Mouse (Mus musculus) gastrocnemius, adult 2 months (tissue): ENCODE measurements around the gene Ttc27. TPM values are rescaled to one million over a fixed set of nuclear protein-coding genes. Genes with fewer than 3 reads are reported as not detected.

Experiments used
- DNase-seq: peaks from one replicate; pipeline ENCODE4 v3.0.0; 2022
- H3K27ac ChIP-seq: fragments of 200-600 bp; 2 replicates; pipeline ENCODE4 v1.8.1; 2022; ENCODE audit warnings: mild to moderate bottlenecking
- H3K4me3 ChIP-seq: fragments of 200-600 bp; 2 replicates; pipeline ENCODE4 v1.8.1; 2022; ENCODE audit warnings: mild to moderate bottlenecking, moderate library complexity
- CTCF ChIP-seq: fragments of 200-600 bp; IDR thresholded peaks from 2 replicates; pipeline ENCODE4 v1.8.1; 2022; ENCODE audit warnings: antibody characterized with exemption, mild to moderate bottlenecking, moderate library complexity
- intact Hi-C: fragments of 180-260 bp; cut with DNase I; formaldehyde crosslinking; loops from one replicate; pipeline ENCODE4 v1.15.1; 2025
- total RNA-seq, 2 experiments: library from RNA; stranded (reverse); gene quantifications; 2 replicates each; pipeline ENCODE4 v1.2.3; 2021

The Ttc27 gene
- total RNA-seq, 2 experiments from 2014 or later, result 10.4 to 12.0 TPM

- intact Hi-C loops, result loop anchor here (10.0 kb wide), 1 partner anchor 129 kb away; the partner anchor contains the start of gene Ltbp1
- Histone ChIP-seq H3K4me3 (no peak overlapping the region), H3K27ac (no peak overlapping the region)
- TF ChIP-seq CTCF, result no peak
- DNase-seq, result no peak
These were observed 158.2 kb downstream of the Ttc27 start for GRCm38 (mm10) chr17:74875740-74876139.

- TF ChIP-seq CTCF, result no peak
- H3K4me3 ChIP-seq, result no peak overlapping the region
- no peak for DNase-seq
- no peak overlapping the region for H3K27ac ChIP-seq
- intact Hi-C loops, result loop anchor here (10.0 kb wide), 1 partner anchor 128 kb away; the partner anchor contains the start of gene Ltbp1
These were observed 159.4 kb downstream of the Ttc27 start for GRCm38 (mm10) chr17:74876954-74877353.

GRCm38 (mm10) chr17:74879768-74880167 is 162.2 kb downstream of the Ttc27 start:
- no peak for TF ChIP-seq CTCF

GRCm38 (mm10) chr17:74887039-74887438 is 169.5 kb downstream of the Ttc27 start:
- intact Hi-C loops, result no loop called here
- DNase-seq, result no peak
- Histone ChIP-seq H3K4me3 (no peak overlapping the region), H3K27ac (no peak overlapping the region)
- TF ChIP-seq CTCF, result no peak

More at GRCm38 (mm10) chr17:74879768-74880167, 162.2 kb downstream of the Ttc27 start:
- H3K27ac ChIP-seq, result no peak overlapping the region
- intact Hi-C loops, result loop anchor here (10.0 kb wide), 1 partner anchor 125 kb away; the partner anchor contains the start of gene Ltbp1
- H3K4me3 ChIP-seq, result no peak overlapping the region
- no peak for DNase-seq

GRCm38 (mm10) chr17:74888836-74889534 is 171.5 kb downstream of the Ttc27 start:
- TF ChIP-seq CTCF, result no peak
- Histone ChIP-seq H3K27ac (no peak overlapping the region), H3K4me3 (no peak overlapping the region)
- intact Hi-C loops, result no loop called here
- no peak for DNase-seq

- no peak for TF ChIP-seq CTCF
- Histone ChIP-seq H3K27ac (no peak overlapping the region), H3K4me3 (no peak overlapping the region)
- intact Hi-C loops, result no loop called here
- DNase-seq, result no peak
These were observed 172.1 kb downstream of the Ttc27 start for GRCm38 (mm10) chr17:74889535-74890117.

GRCm38 (mm10) chr17:74902453-74902852 is 184.9 kb downstream of the Ttc27 start:
- no peak for DNase-seq
- intact Hi-C loops, result no loop called here
- no peak overlapping the region for H3K4me3 ChIP-seq
- TF ChIP-seq CTCF, result no peak
- no peak overlapping the region for H3K27ac ChIP-seq

GRCm38 (mm10) chr17:74903411-74904331 is 186.1 kb downstream of the Ttc27 start:
- H3K4me3 ChIP-seq, result peak overlapping the region; percentile 7; the same call in 1 of the 2 replicates
- no peak for DNase-seq
- TF ChIP-seq CTCF, result no peak
- no peak overlapping the region for H3K27ac ChIP-seq
- intact Hi-C loops, result no loop called here

GRCm38 (mm10) chr17:74904332-74904687 is 186.8 kb downstream of the Ttc27 start:
- no peak for DNase-seq
- TF ChIP-seq CTCF, result no peak
- intact Hi-C loops, result no loop called here
- Histone ChIP-seq H3K27ac (no peak overlapping the region), H3K4me3 (no peak overlapping the region)

- intact Hi-C loops, result no loop called here
- Histone ChIP-seq H3K4me3 (no peak overlapping the region), H3K27ac (no peak overlapping the region)
- no peak for TF ChIP-seq CTCF
- no peak for DNase-seq
These were observed 187.4 kb downstream of the Ttc27 start for GRCm38 (mm10) chr17:74904956-74905355.

- H3K4me3 ChIP-seq, result no peak overlapping the region
- no peak for TF ChIP-seq CTCF
- H3K27ac ChIP-seq, result no peak overlapping the region
- no peak for DNase-seq
- intact Hi-C loops, result no loop called here
These were observed 195.5 kb downstream of the Ttc27 start for GRCm38 (mm10) chr17:74912995-74913394.

Other genes starting within 250 kb of the Ttc27 start
- 10 to 100 TPM; 28.4 to 36.7 TPM for gene Yipf4, start 228.2 kb upstream of the Ttc27 start, total RNA-seq
- gene Birc6, start 189.4 kb upstream of the Ttc27 start, total RNA-seq, result 10 to 100 TPM; 61.3 to 62.4 TPM